In the genomic region with DNA sequence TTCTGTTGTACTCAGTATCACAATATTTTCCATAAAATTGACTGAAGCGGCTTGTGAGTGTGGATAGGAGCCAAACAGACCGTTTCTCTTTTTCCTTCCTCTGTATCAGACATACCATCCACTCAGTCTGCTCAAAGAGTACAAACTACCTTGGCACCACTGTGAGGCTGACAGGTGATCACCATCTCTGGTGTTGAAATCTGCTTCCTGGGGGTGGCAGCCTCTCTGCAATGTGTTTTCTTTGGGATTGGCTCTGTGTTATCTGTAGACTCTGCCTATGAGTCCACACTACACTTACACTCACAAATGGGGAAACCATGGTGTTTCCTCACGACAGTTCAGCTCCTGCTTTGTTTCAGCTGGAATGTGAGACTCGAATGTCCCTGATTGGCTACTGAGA, we compare ENCODE assay signal across 19 mouse cellular contexts.
"Had no signal": no experiment of that assay in that cellular context is flagged by ENCODE, and none has a peak within 500 bp of the region (broad histone marks: within the 10 kb centered on the region; RNA-seq: fewer than 3 reads in every experiment).

No protein-coding gene starts in this region.

- H3K27ac ChIP-seq: kidney, embryonic 15.5 days; limb, embryonic 10.5 days; limb, embryonic 13.5 days; liver, embryonic 13.5 days; macrophage; midbrain, embryonic 12.5 days; midbrain, embryonic 15.5 days; neural tube, embryonic 13.5 days; stomach, embryonic 15.5 days had no signal

- DNase-seq: kidney, postnatal 10 days; kidney, postnatal 36 days; liver; liver, embryonic 13.5 days; lung, embryonic 14.5 days; retina, postnatal 1 day; right cerebral cortex, postnatal 25 days; spleen, adult 18-20 months; thymus, postnatal 25 days had no signal

- H3K36me3 ChIP-seq: kidney, embryonic 15.5 days; limb, embryonic 10.5 days; limb, embryonic 13.5 days; liver, embryonic 13.5 days; midbrain, embryonic 12.5 days; midbrain, embryonic 15.5 days; neural tube, embryonic 13.5 days; stomach, embryonic 15.5 days had no signal

- H3K9ac ChIP-seq: kidney, embryonic 15.5 days; limb, embryonic 13.5 days; liver, embryonic 13.5 days; lung, embryonic 14.5 days; midbrain, embryonic 12.5 days; midbrain, embryonic 15.5 days; neural tube, embryonic 13.5 days; stomach, embryonic 15.5 days had no signal

- H3K4me3 ChIP-seq: kidney, embryonic 15.5 days; limb, embryonic 10.5 days; limb, embryonic 13.5 days; liver, embryonic 13.5 days; midbrain, embryonic 12.5 days; midbrain, embryonic 15.5 days; myocyte; neural tube, embryonic 13.5 days; stomach, embryonic 15.5 days had no signal

- ATAC-seq: lung, postnatal 0 days; midbrain, embryonic 15.5 days had no signal

- H3K4me2 ChIP-seq: kidney, embryonic 15.5 days; limb, embryonic 13.5 days; liver, embryonic 13.5 days; lung, embryonic 14.5 days; midbrain, embryonic 12.5 days; midbrain, embryonic 15.5 days; neural tube, embryonic 13.5 days; stomach, embryonic 15.5 days had no signal

- H3K9me3 ChIP-seq: kidney, embryonic 15.5 days; limb, embryonic 10.5 days; limb, embryonic 13.5 days; liver, embryonic 13.5 days; midbrain, embryonic 12.5 days; midbrain, embryonic 15.5 days; neural tube, embryonic 13.5 days; stomach, embryonic 15.5 days had no signal

- H3K4me1 ChIP-seq: kidney, embryonic 15.5 days; limb, embryonic 10.5 days; limb, embryonic 13.5 days; liver, embryonic 13.5 days; midbrain, embryonic 12.5 days; midbrain, embryonic 15.5 days; neural tube, embryonic 13.5 days; stomach, embryonic 15.5 days had no signal

- H3K27me3 ChIP-seq: kidney, embryonic 15.5 days; limb, embryonic 13.5 days; liver, embryonic 13.5 days; midbrain, embryonic 12.5 days; midbrain, embryonic 15.5 days; neural tube, embryonic 13.5 days; stomach, embryonic 15.5 days had no signal
